ENCODE assay signal across 28 mouse cellular contexts in the genomic region with DNA sequence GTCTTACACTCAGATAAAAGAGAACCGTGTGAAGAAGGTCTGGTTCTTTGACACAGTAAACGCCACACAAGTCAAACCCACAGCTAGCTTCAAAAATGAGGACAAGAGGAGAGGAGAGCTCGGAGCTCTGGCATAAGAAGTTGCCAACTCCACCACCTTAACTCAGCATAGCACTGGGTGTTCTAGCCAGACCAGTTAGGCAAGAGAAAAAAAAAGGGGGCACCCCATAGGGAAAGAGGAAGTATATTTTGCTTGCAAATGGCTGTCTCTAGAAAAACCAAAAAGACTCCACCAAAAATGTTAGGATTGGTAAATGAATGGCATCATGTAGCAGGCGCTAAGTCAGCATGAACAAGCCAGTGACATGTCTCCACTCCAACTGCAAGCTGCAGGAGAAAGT. TPM values are rescaled to one million over a fixed set of nuclear protein-coding genes. Genes with fewer than 3 reads are reported as not detected.
DNase-seq lines count a peak whose midpoint lies in the region; ATAC-seq and TF ChIP-seq lines count a peak whose summit lies in the region.
"Had no signal": no experiment of that assay in that cellular context is flagged by ENCODE, and none has a peak within 500 bp of the region (broad histone marks: within the 10 kb centered on the region; RNA-seq: fewer than 3 reads in every experiment).

No protein-coding gene starts in this region.

- no peaks in the 10 kb centered on the region for H3K4me1 ChIP-seq in intestine, embryonic 16.5 days (ENCODE audit: control insufficient read depth, insufficient read depth, low read length)
- H3K4me1 ChIP-seq: embryonic facial prominence, embryonic 10.5 days; embryonic facial prominence, embryonic 13.5 days; forebrain, embryonic 10.5 days; forebrain, embryonic 13.5 days; hindbrain, embryonic 12.5 days; hindbrain, embryonic 15.5 days had no signal

- no peak for TF ChIP-seq CTCF in layer of hippocampus, adult 2 months (conservative IDR thresholded peaks at IDR 0.05)

- ATAC-seq in common myeloid progenitor, adult 5-6 weeks (replicated peaks; ENCODE audit: low read depth, poor library complexity, severe bottlenecking), result 0 out of 2 replicates have a peak, but pooled peaks have one; percentile 18
- ATAC-seq in monocyte, adult 5-6 weeks (replicated peaks; ENCODE audit: insufficient number of reproducible peaks, low FRiP score, low TSS enrichment, poor library complexity, severe bottlenecking), result peak; percentile 54; the same call in 1 of the 2 replicates
- ATAC-seq in intestine, embryonic 16.5 days, result no peak
- ATAC-seq: activated CD4-positive, CD25-positive, alpha-beta regulatory T cell, adult 4 months; forebrain, embryonic 13.5 days; forebrain, embryonic 16.5 days had no signal

- no peaks in the 10 kb centered on the region for H3K9me3 ChIP-seq in intestine, embryonic 16.5 days (ENCODE audit: control insufficient read depth, low read length)
- H3K9me3 ChIP-seq: embryonic facial prominence, embryonic 10.5 days; embryonic facial prominence, embryonic 13.5 days; forebrain, embryonic 10.5 days; forebrain, embryonic 13.5 days; hindbrain, embryonic 12.5 days; hindbrain, embryonic 15.5 days had no signal

- H3K4me2 ChIP-seq in intestine, embryonic 16.5 days (ENCODE audit: low read depth, low read length), result no peak overlapping the region
- H3K4me2 ChIP-seq: embryonic facial prominence, embryonic 13.5 days; forebrain, embryonic 13.5 days; heart, embryonic 11.5 days; hindbrain, embryonic 12.5 days; hindbrain, embryonic 15.5 days had no signal

- peak; percentile 25 to 34 for DNase-seq in spleen, postnatal 36 days (ENCODE audit: low spot score in 2 of 2)
- no peak for DNase-seq in spleen, postnatal 4 days (ENCODE audit: low spot score in 2 of 2)
- DNase-seq in layer of hippocampus, adult 2 months (ENCODE audit: low spot score in 2 of 2), result no peak
- DNase-seq in gastrocnemius, postnatal 4 days (ENCODE audit: low spot score in 2 of 2), result no peak
- DNase-seq: adrenal gland, adult 8-10 months; adrenal gland, postnatal 25 days; cerebellum, adult 18-20 months; cerebellum, adult 9-11 months; cerebellum, postnatal 25 days; embryo, embryonic 11 days; gastrocnemius, adult 2 months; gastrocnemius, postnatal 14 days; heart, adult 11 months had no signal

- H3K36me3 ChIP-seq in intestine, embryonic 16.5 days (ENCODE audit: control insufficient read depth, insufficient read depth, low read length), result no peaks in the 10 kb centered on the region
- H3K36me3 ChIP-seq: embryonic facial prominence, embryonic 10.5 days; embryonic facial prominence, embryonic 13.5 days; forebrain, embryonic 10.5 days; hindbrain, embryonic 12.5 days; hindbrain, embryonic 15.5 days had no signal

- no peak overlapping the region for H3K9ac ChIP-seq in intestine, embryonic 16.5 days (ENCODE audit: low read depth, low read length)
- H3K9ac ChIP-seq: embryonic facial prominence, embryonic 13.5 days; forebrain, embryonic 13.5 days; hindbrain, embryonic 12.5 days; hindbrain, embryonic 15.5 days had no signal

- H3K27me3 ChIP-seq in intestine, embryonic 16.5 days (replicated peaks; ENCODE audit: control insufficient read depth, insufficient read depth, low read length), result no peaks in the 10 kb centered on the region
- H3K27me3 ChIP-seq: forebrain, embryonic 13.5 days; hindbrain, embryonic 12.5 days; hindbrain, embryonic 15.5 days had no signal

- H3K4me3 ChIP-seq in intestine, embryonic 16.5 days (ENCODE audit: low read length), result no peak overlapping the region
- H3K4me3 ChIP-seq in layer of hippocampus, adult 2 months, result no peak overlapping the region
- H3K4me3 ChIP-seq: embryonic facial prominence, embryonic 10.5 days; embryonic facial prominence, embryonic 13.5 days; erythroblast, embryonic 14.5 days; forebrain, embryonic 10.5 days; forebrain, embryonic 13.5 days; gastrocnemius, adult 2 months; hindbrain, embryonic 12.5 days; hindbrain, embryonic 15.5 days had no signal

- H3K27ac ChIP-seq in intestine, embryonic 16.5 days (ENCODE audit: low read length), result no peak overlapping the region
- H3K27ac ChIP-seq in layer of hippocampus, adult 2 months, result no peak overlapping the region
- H3K27ac ChIP-seq: embryonic facial prominence, embryonic 10.5 days; embryonic facial prominence, embryonic 13.5 days; forebrain, embryonic 10.5 days; forebrain, embryonic 13.5 days; gastrocnemius, adult 2 months; hindbrain, embryonic 12.5 days; hindbrain, embryonic 15.5 days had no signal

- 86% methylated on average over 4 of the region's 4 CpGs for WGBS in intestine, embryonic 16.5 days

RNA-seq across cellular contexts. Expression of gene Spn, which starts 26.4 kb away (rescaled TPM):
- 278 and 335 TPM in 2 replicates for total RNA-seq in common myeloid progenitor, adult 5-6 weeks (2017)
- 1,218 to 1,278 TPM (median 1,233 TPM) in 3 replicates for total RNA-seq in monocyte, adult 5-6 weeks (2017)
- 0.26 and 0.42 TPM in 2 replicates for polyA plus RNA-seq in intestine, embryonic 16.5 days (2015; fragmentation: Nextera tagmentation; extraction: Ambion mirVana)
- under 1 TPM; 0.64 to 0.72 TPM for total RNA-seq in layer of hippocampus, adult 2 months (2021)
- total RNA-seq in gastrocnemius, postnatal 4 days (2021), result under 1 TPM; 0.54 to 0.91 TPM
- polyA plus RNA-seq: hindbrain, embryonic 12.5 days had no signal

RNA-seq across cellular contexts. Expression of gene Cd2bp2, which starts 31.8 kb away (rescaled TPM):
- total RNA-seq in common myeloid progenitor, adult 5-6 weeks (2017), result 54.9 and 73.1 TPM in 2 replicates
- total RNA-seq in monocyte, adult 5-6 weeks (2017), result 48.7 to 89.2 TPM (median 59.8 TPM) in 3 replicates
- polyA plus RNA-seq in intestine, embryonic 16.5 days (2015; fragmentation: Nextera tagmentation; extraction: Ambion mirVana), result 42.2 and 43.3 TPM in 2 replicates
- 10 to 100 TPM; 88.4 to 97.0 TPM for total RNA-seq in layer of hippocampus, adult 2 months (2021)
- total RNA-seq in gastrocnemius, postnatal 4 days (2021), result 10 to 100 TPM; 47.4 to 55.9 TPM

RNA-seq across cellular contexts. Expression of gene Qprt, which starts 42.0 kb away (rescaled TPM):
- 0.10 and 1.8 TPM in 2 replicates for total RNA-seq in common myeloid progenitor, adult 5-6 weeks (2017)
- 5.1 to 16.1 TPM (median 9.1 TPM) in 3 replicates for total RNA-seq in monocyte, adult 5-6 weeks (2017)
- polyA plus RNA-seq in intestine, embryonic 16.5 days (2015; fragmentation: Nextera tagmentation; extraction: Ambion mirVana), result 4.9 and 6.8 TPM in 2 replicates
- not detected for total RNA-seq in layer of hippocampus, adult 2 months (2021)
- total RNA-seq in gastrocnemius, postnatal 4 days (2021), result 1 to 10 TPM; 4.6 to 5.2 TPM
- total RNA-seq: heart, adult 8-10 months; heart, postnatal 25 days had no signal

RNA-seq across cellular contexts. Expression of gene Tbc1d10b, which starts 44.3 kb away (rescaled TPM):
- total RNA-seq in common myeloid progenitor, adult 5-6 weeks (2017), result 24.7 and 29.1 TPM in 2 replicates
- total RNA-seq in monocyte, adult 5-6 weeks (2017), result 52.5 to 106 TPM (median 85.1 TPM) in 3 replicates
- polyA plus RNA-seq in intestine, embryonic 16.5 days (2015; fragmentation: Nextera tagmentation; extraction: Ambion mirVana), result 15.5 and 18.4 TPM in 2 replicates
- total RNA-seq in layer of hippocampus, adult 2 months (2021), result 100 to 1,000 TPM; 102 to 120 TPM
- 10 to 100 TPM; 48.0 to 51.7 TPM for total RNA-seq in gastrocnemius, postnatal 4 days (2021)

RNA-seq across cellular contexts. Expression of gene Mylpf, which starts 44.7 kb away (rescaled TPM):
- 10.6 and 35.3 TPM in 2 replicates for total RNA-seq in common myeloid progenitor, adult 5-6 weeks (2017)
- 8.7 to 33.8 TPM (median 15.4 TPM) in 3 replicates for total RNA-seq in monocyte, adult 5-6 weeks (2017)
- 20.3 and 21.0 TPM in 2 replicates for polyA plus RNA-seq in intestine, embryonic 16.5 days (2015; fragmentation: Nextera tagmentation; extraction: Ambion mirVana)
- total RNA-seq in layer of hippocampus, adult 2 months (2021), result 1 to 10 TPM; 1.3 to 1.9 TPM
- over 10,000 TPM; 28,893 to 32,257 TPM for total RNA-seq in gastrocnemius, postnatal 4 days (2021)

Comparison
In these comparisons a context has a peak if more than half of its experiments do, and no peak if none do; other contexts are left out.
1. DNase-seq: peak in spleen, postnatal 36 days (2 of 2); none in spleen, postnatal 4 days (0 of 2), layer of hippocampus, adult 2 months (0 of 2) and gastrocnemius, postnatal 4 days (0 of 2).
2. RNA of gene Spn, which starts 26.4 kb away (total RNA-seq): 1,218 to 1,278 TPM in monocyte, adult 5-6 weeks and 278 to 335 TPM in common myeloid progenitor, adult 5-6 weeks; 0.54 to 0.91 TPM in gastrocnemius, postnatal 4 days and 0.64 to 0.72 TPM in layer of hippocampus, adult 2 months; every median in the first group is over 100 times any median in the second.